Mouse (Mus musculus): Measurements from ENCODE around the gene Slc9a3r2.
"Not testable (repeated sequence)": the region's sequence is repeated elsewhere in the genome, so short reads cannot be mapped to it uniquely, and the experiment has no call there.

Slc9a3r2 gene

DNA sequence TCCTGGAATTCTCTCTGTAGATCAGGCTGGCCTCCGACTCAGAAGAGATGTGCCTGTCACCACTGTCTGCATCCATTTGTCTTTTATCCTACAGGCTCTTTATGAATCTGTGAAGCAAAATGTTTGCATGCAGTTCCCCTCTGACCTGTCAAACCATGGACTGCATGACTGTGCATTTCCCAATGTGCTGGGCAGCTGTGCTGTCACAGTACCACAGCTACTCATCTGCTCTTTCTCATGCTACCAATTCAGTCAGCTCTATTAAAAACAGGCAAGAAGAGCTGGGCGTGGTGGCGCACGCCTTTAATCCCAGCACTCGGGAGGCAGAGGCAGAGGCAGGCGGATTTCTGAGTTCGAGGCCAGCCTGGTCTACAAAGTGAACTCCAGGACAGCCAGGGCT, 16.9 kb upstream of the Slc9a3r2 start:
- in situ Hi-C loops (cut with MboI, MseI): not testable (repeated sequence)

DNA sequence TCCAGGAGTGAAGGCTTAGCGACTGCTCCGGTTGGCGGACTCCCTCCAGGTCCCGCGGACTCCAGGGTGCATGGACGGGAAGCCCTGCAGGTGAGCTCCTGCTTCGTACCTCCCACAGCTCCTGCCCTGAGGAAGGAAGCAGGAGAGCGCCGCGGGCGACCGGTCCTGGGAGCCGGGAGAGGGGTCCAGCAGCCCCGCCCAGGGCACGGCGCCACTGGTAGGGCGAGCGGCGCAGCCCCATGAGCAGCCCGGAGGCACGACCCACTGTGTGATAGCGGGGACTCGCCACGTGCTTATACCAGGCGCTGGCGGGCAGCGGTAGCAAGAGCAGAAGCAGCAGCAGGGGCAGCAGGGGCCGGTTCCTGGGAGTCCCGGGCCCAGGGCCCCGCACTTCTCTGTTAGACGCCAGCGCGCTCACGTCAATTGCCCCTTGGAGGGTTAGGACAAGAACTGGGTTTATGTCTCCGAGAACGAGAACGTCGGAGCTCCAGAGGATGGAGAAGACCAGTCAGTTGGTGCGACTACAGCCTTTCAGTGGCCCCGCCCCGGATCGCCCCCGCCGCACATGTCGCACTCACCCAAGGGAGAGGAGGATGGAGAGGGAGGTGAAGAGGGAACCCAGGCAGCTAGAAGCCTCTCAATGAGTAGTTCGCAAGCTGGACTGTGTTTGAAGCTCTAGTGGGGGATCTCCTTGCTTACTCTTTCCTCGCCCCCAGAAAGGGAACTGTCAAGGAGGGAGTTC, 8.1 kb upstream of the Slc9a3r2 start, which contains the start of gene Npw:
TSS of gene Npw (minus strand) at position 441 of the 742 bp plus-strand sequence.
- in situ Hi-C loops (cut with MboI, MseI): no loop called here

DNA sequence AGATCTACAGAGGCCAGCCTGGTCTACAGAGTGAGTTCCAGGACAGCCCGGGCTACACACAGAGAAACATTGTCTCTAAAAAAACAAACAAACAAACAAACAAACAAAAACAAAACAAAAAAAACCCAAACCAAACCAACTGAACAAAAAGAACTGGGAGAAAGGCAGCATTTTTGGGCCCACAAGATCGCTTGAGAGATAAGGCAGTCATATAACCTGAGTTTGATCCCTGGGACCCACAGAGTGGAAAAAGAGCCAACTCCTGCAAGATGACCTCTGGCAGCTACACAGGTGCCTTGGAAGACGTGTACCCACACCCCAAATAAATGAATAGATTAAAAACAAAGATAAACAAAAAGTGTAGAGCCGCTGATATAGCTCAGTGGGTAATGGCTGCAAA, 4.8 kb upstream of the Slc9a3r2 start:
- in situ Hi-C loops (cut with MboI, MseI): no loop called here

DNA sequence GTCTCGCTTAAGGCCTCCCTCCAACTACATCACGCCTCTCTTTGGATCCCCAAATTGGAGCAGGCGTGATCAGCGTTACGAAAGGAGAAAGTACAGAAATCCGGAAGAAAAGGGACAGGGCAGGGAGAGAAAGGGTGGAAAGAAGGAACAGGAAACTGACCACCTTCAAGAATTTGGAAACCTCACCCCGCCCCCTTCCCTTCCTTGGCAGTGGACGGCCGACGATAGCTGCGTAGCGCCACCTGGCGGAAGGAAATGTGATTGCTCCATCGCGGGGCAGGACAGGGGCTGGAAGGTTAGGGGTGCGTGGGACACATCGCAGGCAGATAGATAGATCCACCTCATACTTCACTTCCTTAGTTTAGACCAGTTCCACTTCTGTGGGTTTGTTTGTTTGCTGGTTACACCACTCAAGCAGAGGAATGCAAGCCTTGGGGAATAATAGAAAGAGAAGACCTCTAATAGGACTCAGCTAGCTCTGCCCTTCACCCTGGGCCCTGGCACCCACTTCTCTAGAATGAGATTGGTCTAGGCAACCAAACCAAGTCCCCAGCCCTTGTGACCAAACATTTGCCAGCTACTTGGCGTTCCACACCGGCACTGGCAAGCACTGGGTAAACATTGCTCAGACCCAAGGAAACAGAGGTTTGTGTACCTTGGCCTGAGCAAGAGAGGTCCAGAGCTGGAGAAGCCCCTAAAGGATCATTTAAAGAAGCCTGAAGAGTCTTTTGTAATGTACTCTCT, 4.0 kb upstream of the Slc9a3r2 start:
- in situ Hi-C loops (cut with MboI, MseI): no loop called here

DNA sequence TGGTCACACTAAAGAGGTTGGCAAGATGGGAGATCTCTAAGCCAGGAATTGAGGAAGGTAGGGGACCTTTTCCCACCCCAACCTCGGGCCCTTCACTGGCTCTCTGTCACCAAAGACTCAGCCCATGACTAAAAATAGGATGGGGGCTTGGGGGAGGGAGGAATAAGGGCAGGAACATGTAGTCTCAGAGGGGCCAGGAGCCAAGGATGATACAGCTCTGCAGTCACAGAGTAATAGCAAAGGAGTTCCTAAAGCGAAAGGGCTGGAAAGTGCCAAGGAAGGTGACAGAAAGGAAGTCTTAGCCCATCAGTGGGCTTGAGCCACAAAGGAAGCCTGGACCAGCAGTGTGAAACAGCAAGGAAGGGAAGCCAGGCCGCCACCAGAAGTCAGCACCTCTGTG, 1.7 kb upstream of the Slc9a3r2 start:
- in situ Hi-C loops (cut with MboI, MseI): no loop called here

DNA sequence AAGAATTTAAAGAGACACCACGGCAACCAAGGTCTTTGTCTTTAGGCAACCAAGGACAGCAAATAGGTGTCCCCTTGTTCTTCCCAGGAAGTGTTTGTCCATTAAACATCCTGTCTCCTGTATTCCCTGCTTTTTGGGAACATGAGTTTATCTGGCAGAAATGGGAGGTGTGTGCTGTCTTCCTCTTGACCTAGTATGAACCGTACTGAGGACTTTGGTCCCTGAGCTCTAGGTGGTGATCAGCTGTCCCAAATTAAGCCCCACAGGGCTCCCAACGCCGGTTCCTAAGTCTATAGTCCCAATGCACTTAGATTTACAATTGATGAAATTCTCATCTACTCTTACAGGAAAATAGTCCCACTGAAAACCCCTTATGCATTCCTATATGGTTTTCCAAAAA, 639 bp upstream of the Slc9a3r2 start:
- in situ Hi-C loops (cut with MboI, MseI): no loop called here

DNA sequence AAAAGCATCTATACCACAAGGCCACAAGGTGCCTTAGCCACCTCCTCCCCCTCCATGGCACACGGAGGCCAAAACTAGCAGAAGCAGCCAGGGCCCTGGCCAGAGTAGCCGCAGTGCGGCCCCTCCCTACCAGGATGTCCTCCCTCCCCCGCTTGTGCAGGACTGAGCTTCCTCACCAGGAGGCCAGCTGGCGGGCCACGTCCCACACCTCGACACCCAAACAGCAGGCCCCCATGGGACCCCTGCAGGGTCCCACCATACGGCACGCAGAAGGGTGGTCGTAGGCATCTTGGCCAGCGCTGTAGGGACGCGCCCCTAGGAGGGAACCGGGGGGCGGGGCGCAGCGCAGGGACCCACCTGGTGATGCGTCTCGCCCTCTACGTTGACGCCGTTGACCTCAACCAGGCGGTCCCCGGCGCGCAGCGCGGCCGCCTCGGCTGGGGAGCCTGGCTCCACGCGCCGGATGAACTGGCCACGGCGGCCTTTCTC, 502 bp downstream of the Slc9a3r2 start:
- in situ Hi-C loops (cut with MboI, MseI): no loop called here

DNA sequence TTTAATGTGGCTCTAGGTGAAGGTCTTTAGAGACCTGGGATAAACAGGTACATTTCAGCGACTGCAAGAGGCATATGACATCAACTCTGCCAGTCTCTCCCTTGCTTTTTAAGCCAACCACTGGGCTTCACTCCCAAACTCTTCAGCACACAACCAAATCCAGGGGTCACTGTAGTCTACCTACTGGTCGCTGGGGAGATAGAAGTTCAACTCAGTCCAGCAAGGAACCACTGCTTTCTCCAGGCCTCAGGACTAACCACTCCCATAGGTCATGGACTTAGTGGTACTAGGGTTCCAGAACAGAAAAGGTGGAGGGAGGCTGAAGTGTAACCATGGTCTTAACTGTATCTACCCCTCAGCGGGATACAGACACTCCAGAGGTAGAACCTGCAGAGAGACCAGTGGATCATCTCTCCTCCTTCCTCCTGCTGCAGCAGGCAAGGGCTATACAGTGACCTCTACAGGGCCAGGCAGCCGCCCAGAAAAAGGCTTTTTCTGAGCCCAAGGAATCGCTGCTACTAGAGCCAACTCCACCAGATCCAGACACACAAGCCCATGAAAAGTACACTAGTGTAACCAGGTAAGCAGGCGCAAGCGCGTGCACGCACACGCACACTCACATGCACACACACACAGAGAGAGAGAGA, 1.3 kb downstream of the Slc9a3r2 start:
- in situ Hi-C loops (cut with MboI, MseI): no loop called here

DNA sequence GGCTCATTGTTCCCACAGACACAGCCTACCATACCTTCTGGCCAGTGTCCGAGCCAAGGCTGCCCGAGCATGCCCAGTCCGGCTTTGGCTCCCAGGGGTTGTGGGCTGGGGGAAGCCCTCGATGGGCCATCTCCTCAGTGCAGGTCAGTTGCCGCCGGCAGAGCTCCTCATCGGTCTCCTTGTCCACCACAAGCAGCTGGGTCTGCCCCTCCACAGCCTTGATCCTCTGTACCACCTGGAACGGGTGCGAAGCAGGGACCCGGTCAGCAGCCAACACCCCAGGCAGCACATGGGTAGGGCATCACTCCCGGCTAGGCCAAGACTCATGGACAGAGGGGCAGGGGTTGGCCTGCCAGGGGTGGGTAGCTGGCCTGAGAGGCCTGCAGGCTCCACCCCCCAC, 2.6 kb downstream of the Slc9a3r2 start:
- in situ Hi-C loops (cut with MboI, MseI): no loop called here

DNA sequence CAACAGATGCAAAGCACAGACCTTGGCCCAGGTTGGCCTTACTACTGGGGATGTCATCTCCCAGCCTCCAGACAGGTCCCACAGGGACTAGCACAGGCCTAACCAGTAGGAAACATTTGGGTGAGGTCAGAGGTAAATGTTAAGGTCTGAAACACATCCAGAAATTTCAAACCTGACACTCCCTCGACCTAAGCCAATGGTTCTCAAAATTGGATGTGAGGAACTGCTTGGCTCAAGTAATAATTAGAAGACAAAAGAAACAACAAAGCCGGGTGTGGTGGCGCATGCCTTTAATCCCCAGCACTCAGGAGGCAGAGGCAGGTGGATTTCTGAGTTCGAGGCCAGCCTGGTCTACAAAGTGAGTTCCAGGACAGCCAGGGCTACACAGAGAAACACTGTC, 3.7 kb downstream of the Slc9a3r2 start:
- in situ Hi-C loops (cut with MboI, MseI): no loop called here

DNA sequence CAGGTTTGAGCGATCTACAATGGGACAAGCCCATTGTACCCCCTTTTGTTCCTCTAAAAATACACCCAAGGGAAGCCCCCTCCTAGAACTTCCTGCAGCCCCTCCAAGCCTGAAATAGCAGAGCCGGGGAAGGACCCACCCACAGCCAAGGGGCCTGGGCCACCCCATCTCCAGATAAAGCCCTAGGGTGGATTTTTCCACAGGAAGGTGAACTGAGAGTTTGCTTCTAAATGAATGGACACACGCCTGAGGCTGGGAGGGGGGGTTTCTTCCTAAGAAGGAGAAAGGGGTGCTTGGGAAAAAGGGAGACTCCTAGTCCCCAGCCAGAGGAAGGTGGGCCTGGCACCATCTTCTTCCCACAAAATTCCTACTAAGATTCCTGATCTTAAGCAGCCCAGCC, 4.2 kb downstream of the Slc9a3r2 start:
- in situ Hi-C loops (cut with MboI, MseI): no loop called here

DNA sequence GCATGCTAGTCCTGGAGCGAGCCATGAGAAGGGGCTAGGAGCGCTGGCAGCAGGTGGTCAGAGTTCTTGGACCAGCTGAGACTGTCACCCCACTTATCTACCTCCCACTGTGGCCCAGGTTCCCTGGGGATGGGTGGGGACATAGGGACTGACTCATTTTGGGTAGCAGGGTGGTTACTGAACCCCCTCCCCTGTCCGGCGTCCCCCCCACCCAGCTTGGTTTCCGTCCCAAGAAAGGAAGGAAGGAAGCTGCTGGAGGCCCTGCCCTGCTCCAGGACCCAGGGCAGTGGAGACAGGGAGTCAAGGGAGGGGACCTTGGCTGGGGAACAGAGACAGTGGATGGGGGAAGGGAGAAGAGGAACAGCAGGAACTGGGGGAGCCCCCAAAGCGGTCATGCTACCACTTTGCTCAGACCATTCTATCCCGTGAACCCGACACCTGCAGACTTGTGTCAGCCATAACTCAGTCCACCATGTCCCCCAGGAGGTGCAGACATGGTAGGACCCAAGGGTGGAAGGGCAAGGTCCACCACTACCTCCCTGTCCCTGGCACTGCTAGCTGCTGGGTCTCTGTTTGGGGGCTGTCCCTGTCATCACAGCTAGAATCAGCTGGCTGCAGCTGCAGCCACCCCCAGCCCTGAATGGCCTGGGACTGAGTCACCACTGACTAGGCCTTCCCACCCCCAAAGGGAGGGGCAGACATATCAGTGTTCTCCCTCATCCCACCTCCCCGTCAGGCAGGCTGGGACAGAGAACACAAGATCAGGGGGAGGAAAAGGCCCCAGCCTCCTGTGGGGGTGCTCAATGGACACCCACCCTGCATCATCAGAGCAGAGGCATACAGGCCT, 5.0 kb downstream of the Slc9a3r2 start:
- in situ Hi-C loops (cut with MboI, MseI): no loop called here

DNA sequence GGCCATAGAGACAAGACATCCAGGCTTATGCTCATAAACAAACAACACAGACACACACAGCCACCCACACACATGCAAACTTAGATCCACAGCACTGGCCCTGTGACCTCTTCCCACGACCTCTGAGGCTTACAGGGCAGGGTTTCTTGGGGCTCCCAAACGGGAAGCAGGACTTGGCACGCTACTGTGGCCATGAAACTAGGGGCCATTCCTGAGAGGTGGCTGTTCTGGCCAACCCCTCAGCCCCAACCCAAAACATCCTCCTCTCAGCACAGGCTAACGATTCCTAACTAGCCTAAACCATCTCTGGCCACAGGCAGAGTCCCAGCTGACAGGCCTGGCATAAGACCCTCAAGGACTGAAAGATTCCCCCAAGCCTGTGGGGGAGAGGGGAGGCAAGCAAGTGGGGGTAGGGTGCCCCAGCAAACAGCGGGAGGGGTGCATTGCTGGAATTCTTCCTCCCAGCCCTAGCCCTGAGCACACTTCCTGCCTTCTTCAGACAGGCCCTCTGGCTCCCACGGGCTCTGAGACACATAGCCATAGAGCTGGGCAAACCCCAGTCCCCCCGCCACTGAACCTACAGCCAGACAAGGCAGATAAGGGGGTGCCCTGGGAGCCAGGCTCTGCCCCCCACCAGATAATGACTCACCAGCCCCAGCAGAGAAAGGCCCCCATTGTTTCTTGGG, 6.0 kb downstream of the Slc9a3r2 start:
- in situ Hi-C loops (cut with MboI, MseI): no loop called here

DNA sequence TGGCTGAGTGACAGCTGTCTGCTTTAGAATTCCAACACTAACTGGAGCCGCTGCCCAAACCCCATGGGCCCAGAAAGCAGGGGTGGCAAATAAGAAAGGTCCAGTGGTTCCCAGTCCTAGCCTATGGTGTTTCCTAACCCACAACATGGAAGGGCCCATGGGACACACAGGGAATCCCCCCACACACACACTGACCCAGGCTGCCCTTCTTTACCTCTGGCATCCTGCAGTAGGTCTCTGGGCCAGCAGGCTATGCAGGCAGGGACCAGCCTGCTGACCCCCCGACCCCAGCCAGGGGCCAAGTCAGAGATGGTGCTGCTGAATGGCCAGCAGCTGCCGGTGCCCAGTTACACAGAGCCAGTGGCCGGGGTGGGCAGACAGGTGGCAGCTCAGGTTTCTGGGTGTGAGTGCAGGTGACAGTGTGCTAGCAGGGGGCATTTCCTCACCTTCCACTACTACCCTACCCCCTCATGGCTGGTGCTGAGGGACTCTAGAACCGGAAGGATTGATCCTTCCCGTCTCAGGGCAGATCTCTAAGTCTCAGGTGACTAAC, 7.3 kb downstream of the Slc9a3r2 start:
- in situ Hi-C loops (cut with MboI, MseI): no loop called here

DNA sequence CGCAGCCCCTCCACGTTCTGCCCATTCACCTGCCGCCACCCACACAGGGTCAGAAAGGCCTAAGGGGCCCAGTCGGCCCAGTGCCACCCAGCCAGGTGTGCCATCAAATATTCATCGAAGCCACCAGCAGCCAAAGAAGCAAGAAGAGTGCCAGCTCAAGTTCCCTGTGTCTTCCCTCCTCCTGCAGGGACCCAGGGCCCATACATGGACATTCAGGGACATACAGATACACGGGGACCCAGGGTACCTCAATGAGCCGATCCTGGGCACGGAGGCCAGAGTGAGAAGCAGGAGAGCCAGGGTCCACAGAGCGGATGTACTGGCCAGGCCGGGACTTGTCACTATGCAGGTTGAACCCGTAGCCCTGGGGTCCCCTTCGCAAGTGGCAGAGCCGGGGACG, 8.2 kb downstream of the Slc9a3r2 start:
- in situ Hi-C loops (cut with MboI, MseI): no loop called here

DNA sequence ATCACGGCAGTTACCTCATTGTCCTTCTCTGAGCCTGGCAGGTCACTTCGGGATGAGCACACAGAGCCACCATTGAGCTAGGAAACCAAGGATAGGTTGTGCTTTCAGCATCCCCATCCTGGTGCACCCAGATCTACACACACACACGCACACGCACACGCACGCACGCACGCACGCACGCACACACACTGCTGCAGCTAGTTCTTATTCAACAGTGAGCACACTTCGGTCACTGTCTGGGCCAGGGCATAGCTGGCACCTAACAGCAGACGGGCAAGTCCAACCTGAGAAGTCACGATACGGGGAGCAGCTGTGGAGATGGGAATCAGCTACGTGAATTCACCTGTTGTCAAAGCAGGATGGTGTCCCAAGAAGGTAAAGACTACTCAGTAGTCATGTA, 9.5 kb downstream of the Slc9a3r2 start:
- in situ Hi-C loops (cut with MboI, MseI): no loop called here

DNA sequence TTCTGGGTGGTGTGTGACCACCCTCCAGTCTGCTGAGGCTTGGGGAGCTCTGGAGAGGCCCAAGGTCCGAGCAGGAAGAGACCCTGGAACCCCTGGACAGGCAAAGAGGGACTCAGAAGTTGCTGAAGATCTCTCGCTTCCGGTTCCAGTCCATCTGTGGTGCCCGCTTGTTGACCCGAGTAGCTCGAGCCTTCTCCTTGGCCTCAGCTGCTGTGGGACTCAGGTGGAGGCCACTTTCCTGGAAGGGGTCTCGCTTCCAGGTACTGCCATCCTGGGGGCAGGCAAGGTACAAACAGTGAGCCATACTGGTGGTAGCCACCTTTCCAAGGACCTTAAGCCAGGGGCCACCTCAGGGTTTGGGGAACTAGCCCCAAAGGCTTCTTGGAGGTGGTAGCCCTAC, 10.0 kb downstream of the Slc9a3r2 start:
- in situ Hi-C loops (cut with MboI, MseI): no loop called here

DNA sequence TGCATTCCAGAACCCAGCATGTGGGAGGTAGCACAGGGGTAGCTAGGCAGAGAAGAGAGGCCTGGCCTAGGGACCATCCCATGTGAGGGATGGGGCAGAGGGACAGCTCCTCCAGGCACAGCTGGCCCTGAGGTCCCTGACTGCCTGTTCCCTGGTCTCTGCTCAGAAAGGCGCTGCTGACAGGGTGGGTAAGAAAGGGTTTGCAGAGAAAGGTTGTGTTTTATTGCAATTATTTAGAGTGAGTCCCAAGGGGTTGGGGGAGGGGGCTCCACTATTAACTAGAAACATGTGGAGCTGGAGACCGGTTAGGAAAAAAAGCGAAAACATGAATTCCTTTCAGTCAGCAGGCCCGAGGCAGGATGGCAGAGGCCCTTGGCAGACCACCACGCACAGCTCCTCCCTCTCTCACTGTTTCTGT, 10.5 kb downstream of the Slc9a3r2 start:
- in situ Hi-C loops (cut with MboI, MseI): no loop called here

DNA sequence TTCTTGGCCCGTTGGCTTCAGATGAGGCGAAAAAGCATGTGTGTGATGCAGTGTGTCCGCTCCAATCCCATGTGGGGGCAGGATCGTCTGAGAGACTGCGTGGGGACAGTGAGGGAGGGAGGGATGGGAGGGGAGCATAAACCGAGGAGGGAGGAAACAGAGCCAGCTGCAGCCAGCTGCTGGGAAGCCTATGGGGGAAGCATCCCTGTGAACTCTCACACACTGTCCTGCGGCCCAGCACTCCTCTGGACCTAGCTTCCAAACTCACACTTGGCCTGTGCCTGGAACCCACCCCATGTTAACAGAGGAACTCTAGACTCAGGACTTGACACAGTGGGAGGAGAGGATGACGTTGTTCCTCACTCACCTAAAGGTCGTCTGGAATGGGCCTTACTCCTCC, 11.3 kb downstream of the Slc9a3r2 start:
- in situ Hi-C loops (cut with MboI, MseI): no loop called here

DNA sequence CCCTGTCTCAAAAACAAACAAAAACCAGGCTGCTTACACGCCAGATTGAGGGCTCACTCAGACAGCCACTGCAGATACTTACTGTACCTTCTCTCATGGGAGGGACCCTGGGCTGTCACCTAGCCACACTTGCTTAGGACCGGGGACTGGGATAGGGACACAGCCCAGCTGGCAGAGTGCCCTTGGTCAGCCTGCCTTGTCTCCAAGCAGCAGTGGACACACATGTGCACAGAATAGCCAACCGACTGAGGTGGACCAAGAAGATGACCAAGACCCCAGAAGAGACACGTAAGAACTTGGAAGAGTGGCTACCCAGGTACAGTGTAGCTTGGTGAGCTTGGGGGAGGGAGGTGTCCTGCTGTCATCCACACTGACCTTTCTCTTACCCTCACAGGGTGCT, 11.9 kb downstream of the Slc9a3r2 start:
- in situ Hi-C loops (cut with MboI, MseI): no loop called here
